Mouse (Mus musculus) intestine, postnatal 0 days (tissue): ENCODE measurements around the gene Lrfn1. TPM values are rescaled to one million over a fixed set of nuclear protein-coding genes. Genes with fewer than 3 reads are reported as not detected.

Source experiments
- ATAC-seq: fragments of 200-750 bp; cut with Nextera tagmentation; 2 replicates; pipeline ENCODE4 v1.8.0; 2017; ENCODE audit warnings: mild to moderate bottlenecking, moderate TSS enrichment, moderate library complexity
- H3K27ac ChIP-seq: fragments of 300-500 bp; sonication (generic); 2 replicates; pipeline ENCODE4 v1.5.1; 2014; ENCODE audit warnings: mild to moderate bottlenecking, low read depth, low read length, moderate library complexity
- H3K27me3 ChIP-seq: fragments of 300-500 bp; sonication (generic); replicated peaks from 2 replicates; pipeline ENCODE4 v1.6.1; 2014; ENCODE audit warnings: low read length, mixed read lengths; ENCODE audit not compliant: control insufficient read depth, insufficient read depth
- H3K36me3 ChIP-seq: fragments of 300-500 bp; sonication (generic); 2 replicates; pipeline ENCODE4 v1.6.1; 2014; ENCODE audit warnings: mild to moderate bottlenecking, moderate library complexity; ENCODE audit not compliant: control insufficient read depth, insufficient read depth
- H3K4me1 ChIP-seq: fragments of 300-500 bp; sonication (generic); replicated peaks from 2 replicates; pipeline ENCODE4 v1.6.1; 2014; ENCODE audit warnings: antibody characterized with exemption, low read length, mixed read lengths; ENCODE audit not compliant: control insufficient read depth, insufficient read depth
- H3K4me2 ChIP-seq: fragments of 300-500 bp; sonication (generic); replicated peaks from 2 replicates; pipeline ENCODE4 v1.6.1; 2014; ENCODE audit warnings: low read depth, mild to moderate bottlenecking, moderate library complexity
- H3K4me3 ChIP-seq: fragments of 300-500 bp; sonication (generic); 2 replicates; pipeline ENCODE4 v1.5.1; 2014; ENCODE audit warnings: low read depth, low read length
- H3K9ac ChIP-seq: fragments of 300-500 bp; sonication (generic); 2 replicates; pipeline ENCODE4 v1.6.1; 2014; ENCODE audit warnings: mild to moderate bottlenecking, low read depth, low read length
- H3K9me3 ChIP-seq: fragments of 300-500 bp; sonication (generic); 2 replicates; pipeline ENCODE4 v1.6.1; 2016; ENCODE audit warnings: mixed run types; ENCODE audit not compliant: control insufficient read depth
- CTCF ChIP-seq: sonication (generic); IDR thresholded peaks from 2 replicates; pipeline ENCODE4 v1.5.1; 2016; ENCODE audit warnings: low read depth, mild to moderate bottlenecking, control low read depth, antibody characterized with exemption, moderate library complexity
- WGBS: fragments of 180-500 bp; shearing (Covaris S2); extraction: QIAGEN DNeasy Blood & Tissue Kit; methylation state at CpG from one replicate; pipeline ENCODE4 v1.1.7; 2014; 5-methylcytosine and 5-hydroxymethylcytosine counted together
- polyA plus RNA-seq: library from polyadenylated mRNA; unstranded; fragments of >200 nt; fragmentation: Nextera tagmentation; extraction: Ambion mirVana; gene quantifications from 2 replicates; pipeline ENCODE4 v1.2.1, GENCODE M21; 2015

The Lrfn1 gene
- polyA plus RNA-seq, 1 experiment from 2014 or later = 0.82 TPM

DNA sequence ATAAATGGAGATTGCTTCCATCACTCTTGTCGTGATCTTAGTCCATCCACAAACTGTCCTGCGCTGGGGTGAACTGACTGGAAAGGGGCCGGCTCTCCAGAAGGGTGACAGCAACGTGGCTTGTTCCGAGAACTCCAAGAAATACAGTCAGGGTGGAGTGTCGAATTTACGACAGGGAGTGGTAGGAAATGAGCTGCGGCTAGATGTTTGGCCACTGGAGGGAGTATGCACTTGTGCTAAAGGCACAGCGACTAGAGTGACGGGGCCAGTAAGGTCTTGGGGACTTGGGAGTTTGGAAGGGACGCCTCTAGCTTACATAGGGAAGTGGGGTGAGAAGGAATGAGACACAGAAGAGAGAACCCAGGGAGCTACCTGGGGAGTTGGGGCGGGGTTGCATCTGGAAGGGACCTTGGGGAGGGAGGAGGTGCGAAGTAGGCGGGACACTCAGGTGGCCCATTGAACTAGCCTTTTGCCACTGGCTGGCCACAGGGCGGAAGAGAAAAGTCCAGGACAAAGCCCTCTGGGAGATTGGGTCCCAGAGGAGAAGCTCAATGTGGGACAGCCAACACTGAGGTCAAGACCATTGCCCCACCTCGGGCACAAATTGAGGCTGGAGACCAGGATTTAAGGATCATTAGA lies 14.7 kb upstream of the Lrfn1 start, which contains the start of gene Gmfg:
TSS of gene Gmfg (plus strand) at position 516 of the 639 bp plus-strand sequence.
- no peaks in the 10 kb centered on the region; the same call in 1 of the 2 replicates for H3K4me1 ChIP-seq
- H3K4me2 ChIP-seq = peak within 1 kb of the TSS; percentile 62
- ATAC-seq = peak; percentile 78
- H3K27me3 ChIP-seq = no peaks in the 10 kb centered on the region
- no peaks in the 10 kb centered on the region for H3K36me3 ChIP-seq
- TF ChIP-seq CTCF = peak; percentile 90
- no peaks in the 10 kb centered on the region for H3K9me3 ChIP-seq
- peak within 1 kb of the TSS; percentile 87 for H3K4me3 ChIP-seq
- WGBS = 4% methylated on average over 16 of the region's 16 CpGs
- H3K27ac ChIP-seq = peak within 1 kb of the TSS; percentile 76
- H3K9ac ChIP-seq = peak within 1 kb of the TSS; percentile 94

DNA sequence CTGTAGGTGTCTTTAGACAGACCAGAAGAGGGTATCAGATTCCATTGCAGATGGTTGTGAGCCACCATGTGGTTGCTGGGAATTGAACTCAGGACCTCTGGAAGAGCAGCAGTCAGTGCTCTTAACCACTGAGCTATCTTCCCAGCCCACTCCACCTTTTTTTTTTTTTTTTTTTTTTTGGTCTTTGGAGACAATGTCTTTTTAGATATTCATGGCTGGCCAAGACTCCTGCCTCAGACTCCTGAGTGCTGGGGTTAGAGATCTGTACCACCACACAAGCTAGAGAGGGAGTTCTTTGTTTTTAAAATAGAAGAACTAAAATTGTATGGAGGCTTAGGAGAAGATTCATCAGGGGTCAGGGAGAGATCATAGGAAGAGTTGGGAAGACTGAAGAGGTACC lies 13.8 kb upstream of the Lrfn1 start:
- no peaks in the 10 kb centered on the region for H3K9me3 ChIP-seq
- no peak overlapping the region for H3K4me3 ChIP-seq
- no peak overlapping the region for H3K9ac ChIP-seq
- H3K36me3 ChIP-seq = no peaks in the 10 kb centered on the region
- no peaks in the 10 kb centered on the region for H3K27me3 ChIP-seq
- ATAC-seq = no peak
- H3K4me2 ChIP-seq = no peak overlapping the region; the same call in 1 of the 2 replicates
- no peak for TF ChIP-seq CTCF
- no peak overlapping the region for H3K27ac ChIP-seq
- H3K4me1 ChIP-seq = no peaks in the 10 kb centered on the region; the same call in 1 of the 2 replicates

DNA sequence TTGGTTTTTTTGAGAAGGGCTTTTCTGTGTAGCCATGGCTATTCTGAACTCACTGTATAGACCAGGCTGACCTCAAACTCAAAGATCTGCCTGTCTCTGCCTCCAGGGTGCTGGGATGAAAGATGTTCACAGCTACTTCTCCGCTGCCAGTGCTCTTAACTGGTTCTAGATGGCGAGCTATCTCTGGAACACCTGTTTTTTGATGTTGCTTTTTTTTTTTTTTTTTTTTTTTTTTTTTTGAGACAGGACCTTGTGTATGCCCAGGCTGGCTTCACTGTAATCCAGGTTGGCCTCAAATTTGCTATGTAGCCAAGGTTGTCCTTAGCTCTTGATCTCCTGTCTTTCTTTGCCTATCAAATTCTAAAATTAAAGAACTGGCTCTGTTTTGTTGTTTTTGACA lies 13.0 kb upstream of the Lrfn1 start:
- H3K36me3 ChIP-seq = no peaks in the 10 kb centered on the region
- no peak overlapping the region for H3K27ac ChIP-seq
- no peaks in the 10 kb centered on the region for H3K27me3 ChIP-seq
- H3K4me2 ChIP-seq = no peak overlapping the region
- 86% methylated on average over 2 of the region's 2 CpGs for WGBS
- H3K9me3 ChIP-seq = no peaks in the 10 kb centered on the region
- TF ChIP-seq CTCF = no peak
- no peak overlapping the region for H3K4me3 ChIP-seq
- H3K4me1 ChIP-seq = no peaks in the 10 kb centered on the region; the same call in 1 of the 2 replicates
- H3K9ac ChIP-seq = no peak overlapping the region
- ATAC-seq = no peak

DNA sequence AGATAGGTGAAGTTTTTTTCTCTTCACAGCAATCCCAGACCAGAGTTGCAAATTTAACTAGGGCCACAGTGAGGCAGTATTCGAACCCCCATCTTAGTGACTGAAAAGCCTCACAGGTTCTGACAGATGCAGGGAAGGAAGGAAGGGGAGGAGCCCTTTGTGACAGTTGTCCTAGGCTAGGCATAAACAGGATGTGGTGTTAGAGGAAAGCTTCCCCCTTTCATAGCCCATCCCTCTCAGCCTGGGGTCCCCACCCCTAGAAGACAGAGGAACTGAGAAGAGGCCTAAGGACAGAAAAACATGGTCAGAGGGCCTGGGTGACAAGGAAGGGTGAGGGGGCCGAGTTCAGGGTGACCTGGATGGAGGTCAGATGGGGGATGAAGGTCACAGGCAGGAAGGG lies 11.0 kb upstream of the Lrfn1 start:
- no peak for ATAC-seq
- H3K4me3 ChIP-seq = no peak overlapping the region
- no peak overlapping the region for H3K4me2 ChIP-seq
- no peaks in the 10 kb centered on the region for H3K4me1 ChIP-seq
- H3K9me3 ChIP-seq = no peaks in the 10 kb centered on the region
- TF ChIP-seq CTCF = peak; percentile 21; the same call in 1 of the 2 replicates
- no peak overlapping the region for H3K9ac ChIP-seq
- WGBS = 52% methylated on average over 2 of the region's 2 CpGs
- no peaks in the 10 kb centered on the region for H3K36me3 ChIP-seq
- H3K27me3 ChIP-seq = no peaks in the 10 kb centered on the region
- no peak overlapping the region for H3K27ac ChIP-seq

DNA sequence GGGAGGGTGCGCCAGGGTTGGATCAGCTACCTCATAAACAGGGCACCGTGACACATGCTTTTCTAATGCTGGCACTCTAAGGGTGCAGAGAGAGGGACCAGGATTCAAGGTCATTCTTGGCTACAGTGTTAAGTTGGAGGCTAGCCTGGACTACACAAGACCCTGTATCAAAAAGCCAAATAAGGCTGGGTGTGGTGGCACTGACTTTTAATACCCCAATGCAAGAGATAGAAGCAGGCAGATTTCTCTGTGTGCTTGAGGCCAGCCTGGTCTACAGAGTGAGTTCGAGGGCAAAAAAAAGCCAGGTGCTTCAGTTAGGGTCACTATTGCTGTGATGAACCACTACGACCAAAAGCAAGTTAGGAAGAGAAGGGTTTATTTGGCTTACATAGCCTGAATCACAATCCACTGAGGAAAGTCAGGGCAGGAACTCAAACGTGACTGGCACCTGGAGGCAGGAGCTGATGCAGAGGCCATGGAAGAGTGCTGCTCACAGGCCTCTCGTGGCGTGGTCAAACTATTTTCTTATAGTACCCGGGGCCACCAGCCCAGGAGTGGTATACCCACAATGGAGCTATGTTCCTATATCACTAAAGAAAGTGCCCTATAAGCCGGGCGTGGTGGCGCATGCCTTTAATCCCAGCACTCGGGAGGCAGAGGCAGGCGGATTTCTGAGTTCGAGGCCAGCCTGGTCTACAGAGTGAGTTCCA lies 9.8 kb upstream of the Lrfn1 start:
- no peaks in the 10 kb centered on the region for H3K36me3 ChIP-seq
- no peak overlapping the region for H3K4me2 ChIP-seq
- H3K4me3 ChIP-seq = no peak overlapping the region
- H3K9ac ChIP-seq = no peak overlapping the region
- no peaks in the 10 kb centered on the region for H3K27me3 ChIP-seq
- no peaks in the 10 kb centered on the region for H3K4me1 ChIP-seq
- H3K9me3 ChIP-seq = no peaks in the 10 kb centered on the region
- TF ChIP-seq CTCF = no peak
- H3K27ac ChIP-seq = no peak overlapping the region
- 84% methylated on average over 12 of the region's 14 CpGs for WGBS
- ATAC-seq = no peak

DNA sequence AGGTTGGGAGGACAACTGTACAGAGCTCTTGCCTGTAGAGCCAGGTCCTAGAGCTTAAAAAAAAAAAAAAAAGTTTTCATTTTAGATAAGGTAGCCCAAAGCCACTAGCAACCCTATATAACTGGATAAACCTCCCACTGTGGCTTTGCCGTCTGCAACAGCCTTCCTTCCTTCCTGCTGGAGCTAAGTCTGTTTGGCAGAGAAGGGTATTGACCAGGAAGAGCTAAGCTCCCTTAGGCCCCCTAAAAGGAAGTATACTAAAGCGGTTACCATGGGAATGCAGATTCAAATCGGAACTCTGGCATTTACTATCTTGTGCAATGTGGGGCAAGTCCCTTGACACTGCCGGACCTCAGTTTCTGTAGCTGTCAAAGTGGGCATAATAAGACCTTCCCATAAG lies 9.1 kb upstream of the Lrfn1 start:
- no peak overlapping the region for H3K4me3 ChIP-seq
- WGBS = 14% methylated on average over 4 of the region's 4 CpGs
- H3K27me3 ChIP-seq = no peaks in the 10 kb centered on the region
- peak; percentile 35; the same call in 1 of the 2 replicates for ATAC-seq
- H3K36me3 ChIP-seq = no peaks in the 10 kb centered on the region
- H3K27ac ChIP-seq = no peak overlapping the region
- no peak overlapping the region for H3K9ac ChIP-seq
- no peaks in the 10 kb centered on the region for H3K9me3 ChIP-seq
- H3K4me2 ChIP-seq = no peak overlapping the region
- TF ChIP-seq CTCF = no peak
- no peaks in the 10 kb centered on the region for H3K4me1 ChIP-seq
